Mouse (Mus musculus) hindbrain, embryonic 13.5 days (tissue): ENCODE data around the gene Klrb1c. TPM values are rescaled to one million over a fixed set of nuclear protein-coding genes. Genes with fewer than 3 reads are reported as not detected.
"Not testable (repeated sequence)": the region's sequence is repeated elsewhere in the genome, so short reads cannot be mapped to it uniquely, and the experiment has no call there.

Experiments used
- ATAC-seq: fragments of 200-750 bp; cut with Nextera tagmentation; 2 replicates; pipeline ENCODE4 v1.8.0; 2017; ENCODE audit warnings: moderate TSS enrichment; ENCODE audit not compliant: low FRiP score
- H3K27ac ChIP-seq: fragments of 300-500 bp; sonication (generic); 2 replicates; pipeline ENCODE4 v1.5.1; 2015; ENCODE audit warnings: inconsistent platforms, mild to moderate bottlenecking, moderate library complexity
- H3K27me3 ChIP-seq: fragments of 300-500 bp; sonication (generic); 2 replicates; pipeline ENCODE4 v1.6.1; 2015; ENCODE audit warnings: mild to moderate bottlenecking, inconsistent platforms
- H3K36me3 ChIP-seq: fragments of 300-500 bp; sonication (generic); 2 replicates; pipeline ENCODE4 v1.6.1; 2015; ENCODE audit warnings: mild to moderate bottlenecking, inconsistent platforms
- H3K4me1 ChIP-seq: fragments of 300-500 bp; sonication (generic); replicated peaks from 2 replicates; pipeline ENCODE4 v1.6.1; 2015; ENCODE audit warnings: inconsistent platforms
- H3K4me2 ChIP-seq: fragments of 300-500 bp; sonication (generic); 2 replicates; pipeline ENCODE4 v1.6.1; 2015; ENCODE audit warnings: inconsistent platforms, mild to moderate bottlenecking, moderate library complexity
- H3K4me3 ChIP-seq: fragments of 300-500 bp; sonication (generic); 2 replicates; pipeline ENCODE4 v1.5.1; 2015; ENCODE audit warnings: mild to moderate bottlenecking, inconsistent platforms
- H3K9ac ChIP-seq: fragments of 300-500 bp; sonication (generic); 2 replicates; pipeline ENCODE4 v1.6.1; 2015; ENCODE audit warnings: mild to moderate bottlenecking, inconsistent platforms
- H3K9me3 ChIP-seq: fragments of 300-500 bp; sonication (generic); 2 replicates; pipeline ENCODE4 v1.6.1; 2016; ENCODE audit warnings: inconsistent platforms
- WGBS: fragments of 180-500 bp; shearing (Covaris S2); methylation state at CpG from one replicate; pipeline ENCODE4 v1.1.7; 2015; 5-methylcytosine and 5-hydroxymethylcytosine counted together
- polyA plus RNA-seq: library from polyadenylated mRNA; unstranded; fragments of >200 nt; fragmentation: Nextera tagmentation; extraction: Ambion mirVana; gene quantifications from 2 replicates; pipeline ENCODE4 v1.2.1, GENCODE M21; 2015

The Klrb1c gene
- polyA plus RNA-seq, 1 experiment from 2014 or later = not detected

GRCm38 (mm10) chr6:128761144-128761540 lies 27.9 kb downstream of the Klrb1c start:
- H3K4me1 ChIP-seq = peaks cover 13% of the 10 kb centered on the region
- H3K4me3 ChIP-seq = peak overlapping the region; percentile 58
- H3K9ac ChIP-seq = peak overlapping the region; percentile 60
- no peaks in the 10 kb centered on the region for H3K9me3 ChIP-seq
- H3K4me2 ChIP-seq = peak overlapping the region; percentile 43
- ATAC-seq = no peak
- H3K27ac ChIP-seq = peak overlapping the region; percentile 83
- no peaks in the 10 kb centered on the region for H3K36me3 ChIP-seq
- 44% methylated on average over 5 of the region's 5 CpGs for WGBS
- H3K27me3 ChIP-seq = no peaks in the 10 kb centered on the region

GRCm38 (mm10) chr6:128760416-128761143 lies 28.4 kb downstream of the Klrb1c start:
- peaks cover 13% of the 10 kb centered on the region for H3K4me1 ChIP-seq
- not testable (repeated sequence) for H3K9me3 ChIP-seq
- under 1% methylated on average over 44 of the region's 44 CpGs for WGBS

GRCm38 (mm10) chr6:128760016-128760415 lies 29.0 kb downstream of the Klrb1c start:
- Histone ChIP-seq H3K4me3 (peak overlapping the region; percentile 58), H3K4me1 (peaks cover 13% of the 10 kb centered on the region), H3K4me2 (peak overlapping the region; percentile 37), H3K27ac (peak overlapping the region; percentile 91), H3K9ac (peak overlapping the region; percentile 82)
- under 1% methylated on average over 22 of the region's 22 CpGs for WGBS
- peak; percentile 49 for ATAC-seq
- not testable (repeated sequence) for H3K9me3 ChIP-seq, H3K27me3 ChIP-seq, H3K36me3 ChIP-seq

More at GRCm38 (mm10) chr6:128760416-128761143, 28.4 kb downstream of the Klrb1c start:
- Histone ChIP-seq H3K4me2 (peak overlapping the region; percentile 43), H3K27ac (peak overlapping the region; percentile 91), H3K9ac (peak overlapping the region; percentile 82), H3K4me3 (peak overlapping the region; percentile 58)
- not testable (repeated sequence) for H3K36me3 ChIP-seq, H3K27me3 ChIP-seq
- peak; percentile 76 for ATAC-seq

- WGBS = 82% methylated on average over 5 of the region's 5 CpGs
- no peak overlapping the region for H3K9ac ChIP-seq
- peaks cover 13% of the 10 kb centered on the region for H3K4me1 ChIP-seq
- ATAC-seq = no peak
- no peaks in the 10 kb centered on the region for H3K9me3 ChIP-seq
- no peaks in the 10 kb centered on the region for H3K36me3 ChIP-seq
- peak overlapping the region; percentile 58 for H3K4me3 ChIP-seq
- no peaks in the 10 kb centered on the region for H3K27me3 ChIP-seq
- peak overlapping the region; percentile 14; the same call in 1 of the 2 replicates for H3K27ac ChIP-seq
- 0 out of 2 replicates have a peak overlapping the region, but pooled peaks have one; percentile 11 for H3K4me2 ChIP-seq
These were observed 29.6 kb downstream of the Klrb1c start for GRCm38 (mm10) chr6:128759221-128759950.

GRCm38 (mm10) chr6:128755402-128755763 lies 33.6 kb downstream of the Klrb1c start:
- H3K9ac ChIP-seq, H3K27me3 ChIP-seq, H3K4me3 ChIP-seq, ATAC-seq, H3K27ac ChIP-seq, H3K4me2 ChIP-seq, H3K36me3 ChIP-seq, H3K4me1 ChIP-seq, H3K9me3 ChIP-seq: not testable (repeated sequence)
- 71% methylated on average over 4 of the region's 4 CpGs for WGBS

- H3K4me2 ChIP-seq, H3K9ac ChIP-seq, H3K4me1 ChIP-seq, H3K4me3 ChIP-seq, H3K27me3 ChIP-seq, H3K9me3 ChIP-seq, ATAC-seq, H3K36me3 ChIP-seq: not testable (repeated sequence)
- H3K27ac ChIP-seq = peak overlapping the region; percentile 37; the same call in 1 of the 2 replicates
- WGBS = 83% methylated on average over 12 of the region's 12 CpGs
These were observed 34.1 kb downstream of the Klrb1c start for GRCm38 (mm10) chr6:128754748-128755401.

GRCm38 (mm10) chr6:128754265-128754664 lies 34.8 kb downstream of the Klrb1c start:
- H3K9ac ChIP-seq, H3K4me1 ChIP-seq, H3K4me3 ChIP-seq, H3K9me3 ChIP-seq, H3K36me3 ChIP-seq, H3K27me3 ChIP-seq: not testable (repeated sequence)
- WGBS = 42% methylated on average over 10 of the region's 10 CpGs
- peak overlapping the region; percentile 19; the same call in 1 of the 2 replicates for H3K4me2 ChIP-seq
- peak overlapping the region; percentile 37 for H3K27ac ChIP-seq
- ATAC-seq = peak; percentile 81

- Histone ChIP-seq H3K4me2 (peak overlapping the region; percentile 32), H3K4me3 (peak overlapping the region; percentile 11; the same call in 1 of the 2 replicates), H3K27ac (peak overlapping the region; percentile 37; the same call in 1 of the 2 replicates)
- H3K9ac ChIP-seq, H3K9me3 ChIP-seq, H3K4me1 ChIP-seq, H3K36me3 ChIP-seq, H3K27me3 ChIP-seq: not testable (repeated sequence)
- ATAC-seq = peak; percentile 98
- WGBS = 40% methylated on average over 8 of the region's 8 CpGs
These were observed 35.3 kb downstream of the Klrb1c start for GRCm38 (mm10) chr6:128753610-128754224.

GRCm38 (mm10) chr6:128747006-128747405 lies 42.0 kb downstream of the Klrb1c start:
- H3K4me2 ChIP-seq, H3K36me3 ChIP-seq, ATAC-seq, H3K27ac ChIP-seq, H3K4me1 ChIP-seq, H3K9me3 ChIP-seq, H3K9ac ChIP-seq, H3K4me3 ChIP-seq, H3K27me3 ChIP-seq: not testable (repeated sequence)
- WGBS = 81% methylated on average over 6 of the region's 6 CpGs

GRCm38 (mm10) chr6:128737445-128737844 lies 51.6 kb downstream of the Klrb1c start:
- 91% methylated on average over 7 of the region's 7 CpGs for WGBS

GRCm38 (mm10) chr6:128736100-128736499 lies 52.9 kb downstream of the Klrb1c start:
- no peaks in the 10 kb centered on the region for H3K27me3 ChIP-seq
- no peak for ATAC-seq
- H3K4me3 ChIP-seq = no peak overlapping the region
- H3K36me3 ChIP-seq = no peaks in the 10 kb centered on the region
- no peak overlapping the region for H3K9ac ChIP-seq
- H3K4me1 ChIP-seq = no peaks in the 10 kb centered on the region
- H3K9me3 ChIP-seq = no peaks in the 10 kb centered on the region
- H3K4me2 ChIP-seq = no peak overlapping the region
- no peak overlapping the region for H3K27ac ChIP-seq

More at GRCm38 (mm10) chr6:128737445-128737844, 51.6 kb downstream of the Klrb1c start:
- ATAC-seq = no peak
- Histone ChIP-seq H3K4me1 (no peaks in the 10 kb centered on the region), H3K27me3 (no peaks in the 10 kb centered on the region), H3K9ac (no peak overlapping the region), H3K36me3 (no peaks in the 10 kb centered on the region), H3K4me2 (no peak overlapping the region), H3K4me3 (no peak overlapping the region), H3K27ac (no peak overlapping the region), H3K9me3 (no peaks in the 10 kb centered on the region)

GRCm38 (mm10) chr6:128734896-128735295 lies 54.1 kb downstream of the Klrb1c start:
- H3K27ac ChIP-seq = no peak overlapping the region
- H3K9me3 ChIP-seq = no peaks in the 10 kb centered on the region
- H3K4me3 ChIP-seq = no peak overlapping the region
- no peaks in the 10 kb centered on the region for H3K27me3 ChIP-seq
- H3K36me3 ChIP-seq = no peaks in the 10 kb centered on the region
- no peak overlapping the region for H3K9ac ChIP-seq
- H3K4me2 ChIP-seq = no peak overlapping the region
- no peaks in the 10 kb centered on the region for H3K4me1 ChIP-seq
- ATAC-seq = no peak
